Mouse (Mus musculus) limb, embryonic 14.5 days (tissue): Measurements from ENCODE around the gene Notch1. TPM values are rescaled to one million over a fixed set of nuclear protein-coding genes. Genes with fewer than 3 reads are reported as not detected.

ENCODE experiments used
- ATAC-seq: fragments of 200-750 bp; cut with Nextera tagmentation; 2 replicates; pipeline ENCODE4 v1.8.0; 2017; ENCODE audit warnings: low read depth, moderate number of reproducible peaks, moderate TSS enrichment; ENCODE audit not compliant: low FRiP score
- DNase-seq: peaks from one replicate; pipeline ENCODE4 v3.0.0-alpha.2; 2015; ENCODE audit warnings: low spot score
- H3K27ac ChIP-seq: fragments of 300-500 bp; sonication (generic); replicated peaks from 2 replicates; pipeline ENCODE4 v1.5.1; 2014; ENCODE audit warnings: low read depth, mild to moderate bottlenecking, low read length, moderate library complexity, mixed read lengths
- H3K27me3 ChIP-seq: fragments of 300-500 bp; sonication (generic); 2 replicates; pipeline ENCODE4 v1.6.1; 2014; ENCODE audit warnings: low read length, mixed read lengths; ENCODE audit not compliant: control insufficient read depth, insufficient read depth
- H3K36me3 ChIP-seq: fragments of 300-500 bp; sonication (generic); 2 replicates; pipeline ENCODE4 v1.6.1; 2014; ENCODE audit warnings: mild to moderate bottlenecking, low read length, moderate library complexity, mixed read lengths; ENCODE audit not compliant: control insufficient read depth, insufficient read depth
- H3K4me1 ChIP-seq: fragments of 300-500 bp; sonication (generic); 2 replicates; pipeline ENCODE4 v1.6.1; 2014; ENCODE audit warnings: antibody characterized with exemption, low read length, mixed read lengths; ENCODE audit not compliant: control insufficient read depth, insufficient read depth
- H3K4me2 ChIP-seq: fragments of 300-500 bp; sonication (generic); replicated peaks from 2 replicates; pipeline ENCODE4 v1.6.1; 2014; ENCODE audit warnings: low read depth, mild to moderate bottlenecking, low read length, moderate library complexity; ENCODE audit not compliant: severe bottlenecking
- H3K4me3 ChIP-seq: fragments of 300-500 bp; sonication (generic); replicated peaks from 2 replicates; pipeline ENCODE4 v1.5.1; 2014; ENCODE audit warnings: low read length
- H3K9ac ChIP-seq: fragments of 300-500 bp; sonication (generic); 2 replicates; pipeline ENCODE4 v1.6.1; 2014; ENCODE audit warnings: mild to moderate bottlenecking, low read depth, low read length, moderate library complexity; ENCODE audit not compliant: severe bottlenecking
- H3K9me3 ChIP-seq: fragments of 300-500 bp; sonication (generic); 2 replicates; pipeline ENCODE4 v1.6.1; 2016; ENCODE audit warnings: low read length; ENCODE audit not compliant: control insufficient read depth
- POLR2A ChIP-seq: fragments of 200-500 bp; IDR thresholded peaks from 2 replicates; pipeline ENCODE4 v1.8.0; 2012; ENCODE audit warnings: inconsistent platforms, mild to moderate bottlenecking, moderate library complexity, borderline replicate concordance; ENCODE audit not compliant: insufficient read depth, insufficient read length; ENCODE audit errors: extremely low read depth
- WGBS: fragments of 180-500 bp; shearing (Covaris S2); extraction: QIAGEN DNeasy Blood & Tissue Kit; methylation state at CpG from one replicate; pipeline ENCODE4 v1.1.7; 2014; 5-methylcytosine and 5-hydroxymethylcytosine counted together
- polyA plus RNA-seq, 2 experiments: library from polyadenylated mRNA; depleted of rRNA in 1 of 2; stranded (reverse) in 1 of 2; unstranded in 1 of 2; fragments of >200 nt; fragmentation: Nextera tagmentation in 1 of 2; extraction: Ambion mirVana in 1 of 2; gene quantifications; 2 replicates each; pipeline versions ENCODE4 v1.2.1 to v1.2.3; 2012 to 2014

The Notch1 gene
- polyA plus RNA-seq, 2 experiments = 28.1 to 44.5 TPM

DNA sequence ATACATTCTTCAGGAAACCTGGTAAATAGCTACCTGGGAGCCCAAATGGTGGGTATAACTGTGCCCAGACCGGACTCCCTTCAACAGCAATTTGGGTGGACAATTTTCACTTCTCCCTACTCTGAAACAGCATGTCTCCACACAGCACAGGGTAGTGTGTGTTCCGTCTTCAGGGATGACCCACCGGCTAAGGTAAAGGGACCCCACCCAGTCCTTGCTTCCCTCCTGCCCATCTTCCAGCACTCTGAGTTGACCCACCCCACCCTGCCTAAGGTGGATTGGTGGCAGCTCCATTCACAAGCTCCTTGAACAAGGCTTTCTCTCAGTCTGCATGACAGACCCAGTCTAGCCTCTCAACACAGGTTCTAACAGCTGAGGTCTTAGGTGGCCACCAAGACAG, 33.6 kb downstream of the Notch1 start:
- H3K9me3 ChIP-seq = no peaks in the 10 kb centered on the region
- no peak overlapping the region for H3K4me3 ChIP-seq
- ATAC-seq (no peak), DNase-seq (no peak)
- H3K27me3 ChIP-seq = no peaks in the 10 kb centered on the region
- WGBS = 87% methylated on average over 3 of the region's 3 CpGs
- H3K4me2 ChIP-seq = no peak overlapping the region
- no peak overlapping the region for H3K9ac ChIP-seq
- H3K4me1 ChIP-seq = peaks cover 29% of the 10 kb centered on the region
- no peak overlapping the region for H3K27ac ChIP-seq
- no peak for TF ChIP-seq POLR2A
- peaks cover 62% of the 10 kb centered on the region for H3K36me3 ChIP-seq

DNA sequence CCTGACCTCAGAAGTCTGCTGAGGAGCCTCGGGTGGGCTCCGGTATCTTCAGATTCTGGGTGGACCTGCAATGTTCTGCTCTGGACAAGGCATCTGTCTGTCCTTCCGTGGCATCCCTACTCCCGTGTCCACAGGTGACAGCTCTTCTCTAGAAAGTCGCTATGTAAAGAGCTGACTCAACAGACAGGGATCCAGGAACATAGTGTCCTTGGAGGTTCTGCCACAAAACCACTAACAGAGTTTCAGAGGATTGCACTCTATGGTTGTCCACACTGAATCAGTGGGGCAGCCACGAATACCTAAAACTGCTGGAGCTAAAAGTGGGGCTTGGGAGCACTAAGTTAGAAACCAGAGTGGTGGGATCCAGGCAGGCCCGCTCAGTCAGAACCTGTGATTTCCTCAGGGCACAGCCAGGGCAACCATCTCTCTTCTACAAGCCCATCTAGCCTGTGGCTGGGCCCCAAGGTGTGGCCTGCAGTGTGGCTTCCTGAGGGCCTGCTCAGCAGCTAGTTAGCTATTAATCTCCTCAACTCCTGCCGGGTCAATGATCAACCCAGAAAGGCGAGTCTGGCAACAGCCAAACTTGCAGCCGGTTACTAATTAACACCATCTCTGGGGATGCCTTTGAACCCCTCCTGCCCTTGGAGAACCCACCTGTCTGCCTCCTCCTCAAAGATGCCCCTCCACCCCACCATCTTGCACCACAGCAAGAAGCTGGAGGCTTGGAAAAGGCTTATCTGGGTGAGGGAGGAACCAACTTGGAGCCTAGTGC, 34.6 kb downstream of the Notch1 start:
- Histone ChIP-seq H3K4me3 (no peak overlapping the region), H3K4me1 (peaks cover 20% of the 10 kb centered on the region), H3K36me3 (peaks cover 72% of the 10 kb centered on the region), H3K9me3 (no peaks in the 10 kb centered on the region), H3K27ac (no peak overlapping the region), H3K27me3 (no peaks in the 10 kb centered on the region), H3K9ac (no peak overlapping the region), H3K4me2 (no peak overlapping the region)
- DNase-seq (no peak), ATAC-seq (no peak)
- 67% methylated on average over 10 of the region's 10 CpGs for WGBS
- no peak for TF ChIP-seq POLR2A

DNA sequence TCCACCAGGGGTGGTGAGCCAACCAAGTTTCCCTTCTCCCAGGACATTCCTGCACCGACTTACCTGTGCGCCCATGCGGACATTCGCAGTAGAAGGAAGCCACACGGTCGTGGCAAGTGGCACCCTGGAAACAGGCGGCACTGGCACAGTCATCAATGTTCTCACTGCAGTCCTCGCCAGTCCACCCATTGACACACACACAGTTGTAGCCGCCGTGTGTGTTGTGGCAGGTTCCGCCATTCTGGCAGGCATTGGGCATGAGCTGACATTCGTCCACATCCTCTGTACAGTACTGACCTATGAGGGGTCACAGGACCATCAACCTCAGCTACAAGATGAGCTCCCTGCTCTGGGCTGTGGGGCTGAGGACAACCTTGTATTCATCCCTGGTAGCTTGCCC, 35.6 kb downstream of the Notch1 start:
- H3K9me3 ChIP-seq = no peaks in the 10 kb centered on the region
- DNase-seq (no peak), ATAC-seq (no peak)
- peaks cover 10% of the 10 kb centered on the region for H3K4me1 ChIP-seq
- H3K27ac ChIP-seq = no peak overlapping the region
- H3K4me2 ChIP-seq = no peak overlapping the region
- 98% methylated on average over 12 of the region's 12 CpGs for WGBS
- TF ChIP-seq POLR2A = no peak
- no peak overlapping the region for H3K4me3 ChIP-seq
- no peak overlapping the region for H3K9ac ChIP-seq
- H3K27me3 ChIP-seq = no peaks in the 10 kb centered on the region
- H3K36me3 ChIP-seq = peaks cover 82% of the 10 kb centered on the region

DNA sequence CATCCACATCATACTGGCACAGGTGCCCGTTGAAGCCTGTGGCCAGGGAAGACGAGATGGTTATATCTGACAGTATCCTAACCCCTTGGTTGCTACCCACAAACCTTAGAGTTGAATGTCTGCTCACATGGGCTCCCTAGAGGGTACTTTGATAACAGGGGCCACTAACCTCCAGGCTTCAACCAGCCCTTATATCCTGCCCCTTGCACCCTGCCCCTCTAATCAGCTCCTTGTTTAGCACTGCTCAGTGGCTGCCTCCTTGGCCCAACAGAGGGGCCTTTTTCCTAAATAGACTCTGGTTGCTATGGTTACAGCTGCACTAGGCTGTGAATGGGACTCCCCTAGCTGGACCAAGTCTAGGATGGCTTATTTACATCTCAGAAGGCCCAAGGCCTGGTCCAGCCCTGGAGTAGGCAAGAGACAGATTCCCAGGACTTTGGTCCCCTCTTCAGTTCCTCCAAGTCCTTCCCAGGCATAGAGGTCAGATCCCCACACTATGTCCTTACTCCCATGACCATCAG, 37.7 kb downstream of the Notch1 start:
- TF ChIP-seq POLR2A = no peak
- Histone ChIP-seq H3K27me3 (no peaks in the 10 kb centered on the region), H3K9me3 (no peaks in the 10 kb centered on the region), H3K4me2 (no peak overlapping the region), H3K4me3 (no peak overlapping the region), H3K9ac (no peak overlapping the region), H3K36me3 (peaks cover 85% of the 10 kb centered on the region), H3K4me1 (no peaks in the 10 kb centered on the region), H3K27ac (no peak overlapping the region)
- ATAC-seq (no peak), DNase-seq (no peak)
- WGBS = 91% methylated on average over 2 of the region's 2 CpGs

DNA sequence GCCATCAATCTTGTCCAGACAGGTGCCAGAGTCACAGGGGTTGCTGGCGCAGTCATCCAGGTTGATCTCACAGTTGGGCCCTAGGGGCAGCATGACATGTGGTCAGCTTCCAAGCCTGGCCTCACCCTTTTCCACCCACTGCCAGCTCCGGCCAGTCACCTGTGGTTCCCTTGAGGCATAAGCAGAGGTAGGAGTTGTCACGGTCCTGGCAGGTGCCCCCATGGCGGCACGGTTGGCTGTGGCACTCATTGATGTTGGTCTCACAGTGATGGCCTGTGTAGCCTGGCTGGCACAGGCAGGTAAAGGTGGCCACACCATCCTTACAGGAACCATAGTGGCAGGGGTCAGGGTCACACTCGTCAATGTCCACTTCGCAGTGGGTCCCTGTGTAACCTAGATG, 38.6 kb downstream of the Notch1 start:
- DNase-seq (no peak), ATAC-seq (no peak)
- peaks cover 89% of the 10 kb centered on the region for H3K36me3 ChIP-seq
- no peaks in the 10 kb centered on the region for H3K9me3 ChIP-seq
- H3K27ac ChIP-seq = no peak overlapping the region
- no peaks in the 10 kb centered on the region for H3K27me3 ChIP-seq
- 93% methylated on average over 7 of the region's 7 CpGs for WGBS
- H3K4me1 ChIP-seq = no peaks in the 10 kb centered on the region
- no peak overlapping the region for H3K4me3 ChIP-seq
- H3K9ac ChIP-seq = no peak overlapping the region
- no peak overlapping the region for H3K4me2 ChIP-seq
- TF ChIP-seq POLR2A = no peak
